ENCODE assay signal across 22 mouse cellular contexts in the genomic region with DNA sequence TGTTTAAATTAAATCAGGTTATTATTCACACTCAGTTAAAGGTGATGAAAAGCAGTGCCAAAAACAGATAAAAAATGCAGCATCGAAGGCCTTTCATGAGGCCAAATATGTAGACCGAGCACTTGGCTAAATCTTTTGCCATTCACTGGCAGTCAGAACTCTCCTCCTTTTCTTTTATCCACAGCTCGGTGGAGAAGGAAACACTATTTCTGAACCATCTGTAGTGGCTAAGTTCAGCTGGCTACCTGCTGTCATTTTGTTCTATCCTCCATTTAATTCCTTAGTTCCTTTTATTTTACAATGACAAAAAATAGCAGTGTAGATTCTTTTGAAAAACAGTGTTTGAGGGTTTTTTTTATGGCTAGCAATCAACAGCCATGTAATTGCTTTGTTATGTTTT.
DNase-seq lines count a peak whose midpoint lies in the region; ATAC-seq and TF ChIP-seq lines count a peak whose summit lies in the region.
"Had no signal": no experiment of that assay in that cellular context is flagged by ENCODE, and none has a peak within 500 bp of the region (broad histone marks: within the 10 kb centered on the region; RNA-seq: fewer than 3 reads in every experiment).

No protein-coding gene starts in this region.

- H3K4me3 ChIP-seq in layer of hippocampus, adult 2 months: no peak overlapping the region
- H3K4me3 ChIP-seq in forebrain, embryonic 11.5 days (ENCODE audit: low read depth, low read length): no peak overlapping the region
- no peak overlapping the region for H3K4me3 ChIP-seq in forebrain, embryonic 15.5 days
- H3K4me3 ChIP-seq: embryonic facial prominence, embryonic 15.5 days; erythroblast, embryonic 14.5 days; heart, adult 2 months; heart, embryonic 15.5 days; hindbrain, embryonic 13.5 days had no signal

- H3K9me3 ChIP-seq in forebrain, embryonic 11.5 days (ENCODE audit: control insufficient read depth, low read length): no peaks in the 10 kb centered on the region
- no peaks in the 10 kb centered on the region for H3K9me3 ChIP-seq in forebrain, embryonic 15.5 days
- H3K9me3 ChIP-seq: embryonic facial prominence, embryonic 15.5 days; heart, embryonic 15.5 days; hindbrain, embryonic 13.5 days had no signal

- no peak overlapping the region for H3K4me2 ChIP-seq in forebrain, embryonic 11.5 days (ENCODE audit: low read depth, low read length, severe bottlenecking)
- no peak overlapping the region for H3K4me2 ChIP-seq in forebrain, embryonic 15.5 days (replicated peaks)
- H3K4me2 ChIP-seq: embryonic facial prominence, embryonic 15.5 days; heart, embryonic 11.5 days; heart, embryonic 15.5 days; hindbrain, embryonic 13.5 days had no signal

- peak; percentile 51; the same call in 1 of the 2 replicates for ATAC-seq in forebrain, embryonic 11.5 days (replicated peaks; ENCODE audit: low FRiP score)
- ATAC-seq in forebrain, embryonic 15.5 days (replicated peaks): 0 out of 2 replicates have a peak, but pooled peaks have one; percentile 43
- ATAC-seq: hindbrain, postnatal 0 days had no signal

- H3K27me3 ChIP-seq in forebrain, embryonic 11.5 days (ENCODE audit: control insufficient read depth, insufficient read depth, low read length): peaks cover 2% of the 10 kb centered on the region; the same call in 1 of the 2 replicates
- no peaks in the 10 kb centered on the region for H3K27me3 ChIP-seq in forebrain, embryonic 15.5 days
- H3K27me3 ChIP-seq: CH12.LX; embryonic facial prominence, embryonic 15.5 days; heart, embryonic 15.5 days; hindbrain, embryonic 13.5 days had no signal

- WGBS in forebrain, embryonic 11.5 days: 13% methylated on average over 3 of the region's 3 CpGs
- 5% methylated on average over 3 of the region's 3 CpGs for WGBS in forebrain, embryonic 15.5 days

- H3K9ac ChIP-seq in forebrain, embryonic 11.5 days (ENCODE audit: low read length): no peak overlapping the region
- H3K9ac ChIP-seq in forebrain, embryonic 15.5 days (replicated peaks): no peak overlapping the region
- H3K9ac ChIP-seq: embryonic facial prominence, embryonic 15.5 days; heart, embryonic 15.5 days; hindbrain, embryonic 13.5 days had no signal

- no peaks in the 10 kb centered on the region for H3K36me3 ChIP-seq in forebrain, embryonic 11.5 days (ENCODE audit: control insufficient read depth, insufficient read depth, low read length)
- H3K36me3 ChIP-seq in forebrain, embryonic 15.5 days: no peaks in the 10 kb centered on the region
- H3K36me3 ChIP-seq: embryonic facial prominence, embryonic 15.5 days; hindbrain, embryonic 13.5 days had no signal

- no peak for DNase-seq in layer of hippocampus, adult 2 months (ENCODE audit: low spot score in 2 of 2)
- DNase-seq in layer of hippocampus, adult 9-10 months (ENCODE audit: low spot score): no peak
- no peak for DNase-seq in forebrain, embryonic 11.5 days (ENCODE audit: low spot score)
- no peak for DNase-seq in urinary bladder, postnatal 4 days (ENCODE audit: low spot score in 2 of 2)
- DNase-seq in frontal cortex, postnatal 14 days (ENCODE audit: low spot score in 2 of 2): no peak
- no peak for DNase-seq in frontal cortex, adult 2 months (ENCODE audit: extremely low spot score in 1 of 2, low spot score in 1 of 2)
- DNase-seq: adrenal gland, adult 8-10 months; cerebellum, adult 18-20 months; cerebellum, adult 9-11 months; cerebellum, postnatal 36 days; gastrocnemius, postnatal 14 days; heart, adult 2 months; heart, postnatal 14 days; kidney, adult 11 months had no signal

- peak overlapping the region; percentile 24; the same call in 1 of the 2 replicates for H3K27ac ChIP-seq in layer of hippocampus, adult 2 months
- H3K27ac ChIP-seq in forebrain, embryonic 11.5 days (ENCODE audit: low read depth, low read length): no peak overlapping the region
- no peak overlapping the region for H3K27ac ChIP-seq in forebrain, embryonic 15.5 days (replicated peaks)
- H3K27ac ChIP-seq: embryonic facial prominence, embryonic 15.5 days; heart, adult 2 months; heart, embryonic 15.5 days; hindbrain, embryonic 13.5 days; hindbrain, postnatal 0 days had no signal

- TF ChIP-seq CTCF in layer of hippocampus, adult 2 months (conservative IDR thresholded peaks at IDR 0.05): no peak

- peaks cover 4% of the 10 kb centered on the region for H3K4me1 ChIP-seq in forebrain, embryonic 11.5 days (replicated peaks; ENCODE audit: control insufficient read depth, insufficient read depth, low read length)
- peaks cover 26% of the 10 kb centered on the region for H3K4me1 ChIP-seq in forebrain, embryonic 15.5 days
- H3K4me1 ChIP-seq: embryonic facial prominence, embryonic 15.5 days had no signal
